Mouse (Mus musculus) embryonic stem cell, embryonic (primary cell): Measurements from ENCODE around the gene Gm20388.

Experiments
- CTCF ChIA-PET, 4 experiments: fragments of 300-600 bp in 2 of 4; fragments of 350-600 bp in 2 of 4; sonication (Branson Sonifier 250); formaldehyde crosslinking; loops; one replicate each; lab custom pipeline; 2022; ENCODE audit warnings: inconsistent platforms in 2 of 4; lab: Charles Lee
- POLR2A ChIA-PET, 4 experiments: fragments of 300-600 bp in 2 of 4; fragments of 350-600 bp in 2 of 4; sonication (Branson Sonifier 250); formaldehyde crosslinking; loops; one replicate each; lab custom pipeline; 2022; ENCODE audit warnings: antibody characterized with exemption in 4 of 4, inconsistent platforms in 1 of 4; lab: Charles Lee

The Gm20388 gene

GRCm38 (mm10) chr8:123717516-123718490 is 3807.2 kb downstream of the Gm20388 start:
- POLR2A ChIA-PET, result interaction anchor here in 2 of 4 experiments (0.5 to 6.0 kb wide), 11 partner anchors 9 to 1947 kb away, joined by 3 to 55 read pairs (median 4); no protein-coding TSS in a partner anchor

GRCm38 (mm10) chr8:123718752-123719151 is 3808.1 kb downstream of the Gm20388 start:
- ChIA-PET POLR2A (interaction anchor here in 3 of 4 experiments (0.7 to 6.0 kb wide), 5 partner anchors 12 to 66 kb away, joined by 3 to 55 read pairs (median 3); no protein-coding TSS in a partner anchor), CTCF (no interaction called here)

More at GRCm38 (mm10) chr8:123717516-123718490, 3807.2 kb downstream of the Gm20388 start:
- CTCF ChIA-PET, result no interaction called here

GRCm38 (mm10) chr8:123719280-123719679 is 3808.6 kb downstream of the Gm20388 start:
- ChIA-PET CTCF (interaction anchor here in 3 of 4 experiments (0.6 to 1.9 kb wide), 5 partner anchors 11 to 1095 kb away, joined by 3 to 8 read pairs (median 4); no protein-coding TSS in a partner anchor), POLR2A (interaction anchor here in 3 of 4 experiments (0.7 to 6.0 kb wide), 5 partner anchors 11 to 65 kb away, joined by 3 to 55 read pairs (median 6); no protein-coding TSS in a partner anchor)

GRCm38 (mm10) chr8:123719811-123720210 is 3809.2 kb downstream of the Gm20388 start:
- ChIA-PET POLR2A (interaction anchor here in 3 of 4 experiments (1.1 to 6.0 kb wide), 7 partner anchors 10 to 46 kb away, joined by 3 to 55 read pairs (median 8); no protein-coding TSS in a partner anchor), CTCF (interaction anchor here (0.7 to 1.9 kb wide), 6 partner anchors 10 to 1096 kb away, joined by 3 to 8 read pairs (median 4); no protein-coding TSS in a partner anchor)

- POLR2A ChIA-PET, result interaction anchor here in 3 of 4 experiments (0.7 to 6.0 kb wide), 30 partner anchors 9 to 67 kb away, joined by 3 to 55 read pairs (median 3); partner anchors contain the start of gene Rhou (in 2 of the 3)
- CTCF ChIA-PET, result interaction anchor here (0.6 to 1.9 kb wide), 19 partner anchors 10 to 665 kb away, joined by 3 to 7 read pairs (median 3); partner anchors contain the start of gene Rhou (in 1 of the 4)
Measured at GRCm38 (mm10) chr8:123720471-123721001, 3809.9 kb downstream of the Gm20388 start.

GRCm38 (mm10) chr8:123722245-123722644 is 3811.6 kb downstream of the Gm20388 start:
- ChIA-PET CTCF (interaction anchor here in 3 of 4 experiments (0.6 to 1.5 kb wide), 5 partner anchors 14 to 69 kb away, joined by 3 to 6 read pairs (median 3); partner anchors contain the start of gene Rhou (in 1 of the 3)), POLR2A (interaction anchor here in 3 of 4 experiments (0.6 to 1.7 kb wide), 23 partner anchors 9 to 1784 kb away, joined by 3 to 12 read pairs (median 4); no protein-coding TSS in a partner anchor)

GRCm38 (mm10) chr8:123724752-123725151 is 3814.1 kb downstream of the Gm20388 start:
- ChIA-PET CTCF (interaction anchor here in 1 of 4 experiments (0.6 kb wide), 1 partner anchor 172 kb away, joined by 14 read pairs; no protein-coding TSS in a partner anchor), POLR2A (interaction anchor here in 1 of 4 experiments (1.2 kb wide), 1 partner anchor 35 kb away, joined by 3 read pairs; no protein-coding TSS in a partner anchor)

- POLR2A ChIA-PET, result interaction anchor here in 2 of 4 experiments (0.6 to 1.2 kb wide), 5 partner anchors 10 to 73 kb away, joined by 3 to 4 read pairs (median 3); no protein-coding TSS in a partner anchor
- CTCF ChIA-PET, result interaction anchor here in 2 of 4 experiments (0.6 kb wide), 2 partner anchors 171 to 853 kb away, joined by 4 to 14 read pairs; no protein-coding TSS in a partner anchor
Measured at GRCm38 (mm10) chr8:123725261-123725660, 3814.6 kb downstream of the Gm20388 start.

- POLR2A ChIA-PET, result interaction anchor here in 1 of 4 experiments (1.3 kb wide), 1 partner anchor 10 kb away, joined by 11 read pairs; no protein-coding TSS in a partner anchor
Measured at GRCm38 (mm10) chr8:123726759-123727158, 3816.1 kb downstream of the Gm20388 start.

GRCm38 (mm10) chr8:123729055-123729785 is 3818.6 kb downstream of the Gm20388 start:
- CTCF ChIA-PET, result interaction anchor here (0.5 to 2.0 kb wide), 10 partner anchors 9 to 888 kb away, joined by 3 to 8 read pairs (median 4); no protein-coding TSS in a partner anchor

More at GRCm38 (mm10) chr8:123726759-123727158, 3816.1 kb downstream of the Gm20388 start:
- CTCF ChIA-PET, result no interaction called here

GRCm38 (mm10) chr8:123729786-123730411 is 3819.3 kb downstream of the Gm20388 start:
- ChIA-PET POLR2A (interaction anchor here in 3 of 4 experiments (0.8 to 3.0 kb wide), 7 partner anchors 9 to 58 kb away, joined by 3 to 16 read pairs (median 3); no protein-coding TSS in a partner anchor), CTCF (interaction anchor here in 3 of 4 experiments (0.6 to 2.0 kb wide), 10 partner anchors 10 to 102 kb away, joined by 3 to 8 read pairs (median 4); partner anchors contain the start of gene Rhou (in 1 of the 3))

More at GRCm38 (mm10) chr8:123729055-123729785, 3818.6 kb downstream of the Gm20388 start:
- POLR2A ChIA-PET, result interaction anchor here in 2 of 4 experiments (0.6 to 3.0 kb wide), 5 partner anchors 8 to 264 kb away, joined by 3 to 16 read pairs (median 3); no protein-coding TSS in a partner anchor

- POLR2A ChIA-PET, result interaction anchor here in 2 of 4 experiments (1.1 to 1.3 kb wide), 2 partner anchors 11 to 13 kb away, joined by 3 to 5 read pairs; no protein-coding TSS in a partner anchor
- CTCF ChIA-PET, result interaction anchor here in 1 of 4 experiments (0.7 to 1.0 kb wide), 2 partner anchors 11 to 88 kb away, joined by 3 to 5 read pairs; no protein-coding TSS in a partner anchor
Measured at GRCm38 (mm10) chr8:123732332-123732731, 3821.7 kb downstream of the Gm20388 start.

- POLR2A ChIA-PET, result interaction anchor here in 2 of 4 experiments (0.7 to 4.8 kb wide), 7 partner anchors 9 to 25 kb away, joined by 4 to 55 read pairs (median 4); no protein-coding TSS in a partner anchor
- CTCF ChIA-PET, result no interaction called here
Measured at GRCm38 (mm10) chr8:123734486-123734885, 3823.8 kb downstream of the Gm20388 start.

GRCm38 (mm10) chr8:123736974-123737373 is 3826.3 kb downstream of the Gm20388 start:
- POLR2A ChIA-PET, result interaction anchor here in 3 of 4 experiments (0.9 to 4.8 kb wide), 23 partner anchors 9 to 89 kb away, joined by 3 to 55 read pairs (median 4); partner anchors contain the start of gene Rhou (in 1 of the 3)

GRCm38 (mm10) chr8:123740263-123740662 is 3829.6 kb downstream of the Gm20388 start:
- ChIA-PET POLR2A (interaction anchor here in 2 of 4 experiments (0.7 to 2.3 kb wide), 7 partner anchors 9 to 64 kb away, joined by 3 to 6 read pairs (median 3); no protein-coding TSS in a partner anchor), CTCF (interaction anchor here in 1 of 4 experiments (0.7 to 0.9 kb wide), 2 partner anchors 19 to 24 kb away, joined by 3 read pairs; no protein-coding TSS in a partner anchor)

More at GRCm38 (mm10) chr8:123736974-123737373, 3826.3 kb downstream of the Gm20388 start:
- CTCF ChIA-PET, result interaction anchor here in 3 of 4 experiments (0.6 to 1.0 kb wide), 3 partner anchors 32 to 219 kb away, joined by 3 read pairs; partner anchors contain the start of gene Gas8 (in 1 of the 3)
